Mouse (Mus musculus) hindlimb bud, embryonic 11.5 days (tissue): Measurements from ENCODE around the gene Sdad1.

ENCODE experiments used
- DNase-seq: peaks from one replicate; pipeline ENCODE4 v3.0.0-alpha.2; 2012; ENCODE audit warnings: low read depth, low spot score; ENCODE audit errors: extremely low spot score

Sdad1 gene

GRCm38 (mm10) chr5:92244900-92245299 is 65.4 kb downstream of the Sdad1 start:
- no peak for DNase-seq

GRCm38 (mm10) chr5:92240769-92241168 is 69.5 kb downstream of the Sdad1 start:
- DNase-seq = no peak

GRCm38 (mm10) chr5:92239333-92240232 is 70.7 kb downstream of the Sdad1 start:
- DNase-seq = no peak

- no peak for DNase-seq
Measured at GRCm38 (mm10) chr5:92234939-92235557, 75.2 kb downstream of the Sdad1 start.
